Mouse (Mus musculus) cortical plate, adult 2 months (tissue): ENCODE data around the gene Gm45062.

ENCODE experiments used
- CTCF ChIP-seq: fragments of 200-500 bp; IDR thresholded peaks from 2 replicates; pipeline ENCODE4 v1.5.1; 2011; ENCODE audit warnings: mild to moderate bottlenecking, control low read depth, low read length; ENCODE audit not compliant: insufficient read depth; ENCODE audit errors: extremely low read depth
- POLR2A ChIP-seq: fragments of 200-500 bp; IDR thresholded peaks from 2 replicates; pipeline ENCODE4 v1.6.1; 2011; ENCODE audit warnings: mild to moderate bottlenecking, low read length, control low read depth; ENCODE audit not compliant: insufficient read depth; ENCODE audit errors: extremely low read depth

GRCm38 (mm10) chr6:8414020-8414419 lies 154.8 kb downstream of the Gm45062 start:
- TF ChIP-seq CTCF (no peak), POLR2A (no peak)
